In genomic region chr17:88764136-88764485, GRCm38 (mm10) we compare ENCODE assay signal across 10 mouse cellular contexts. TPM values are rescaled to one million over a fixed set of nuclear protein-coding genes. Genes with fewer than 3 reads are reported as not detected.
A peak's percentile ranks its signal among the peaks of the same experiment; 100 is the strongest.
DNase-seq lines count a peak whose midpoint lies in the region; ATAC-seq and TF ChIP-seq lines count a peak whose summit lies in the region.
"Had no signal": no experiment of that assay in that cellular context is flagged by ENCODE, and none has a peak within 500 bp of the region (broad histone marks: within the 10 kb centered on the region; RNA-seq: fewer than 3 reads in every experiment).

No protein-coding gene starts in this region.

- ATAC-seq in lung, postnatal 0 days: peak; percentile 86
- peak; percentile 95 for ATAC-seq in forebrain, embryonic 11.5 days (replicated peaks; ENCODE audit: low FRiP score)
- peak; percentile 49; the same call in 1 of the 2 replicates for ATAC-seq in limb, embryonic 13.5 days (ENCODE audit: low FRiP score, low read depth)
- no peak for ATAC-seq in stomach, postnatal 0 days (ENCODE audit: low FRiP score, low TSS enrichment)

- no peaks in the 10 kb centered on the region for H3K9me3 ChIP-seq in lung, postnatal 0 days (ENCODE audit: low read length)
- H3K9me3 ChIP-seq in forebrain, embryonic 11.5 days (ENCODE audit: control insufficient read depth, low read length): no peaks in the 10 kb centered on the region; the same call in 1 of the 2 replicates
- no peaks in the 10 kb centered on the region for H3K9me3 ChIP-seq in limb, embryonic 13.5 days
- no peaks in the 10 kb centered on the region for H3K9me3 ChIP-seq in stomach, postnatal 0 days (ENCODE audit: control insufficient read depth, low read length)

- no peak for TF ChIP-seq EP300 in lung, postnatal 0 days (IDR thresholded peaks at IDR 0.05)
- TF ChIP-seq EP300 in stomach, postnatal 0 days (optimal IDR thresholded peaks at IDR 0.05): no peak

- 63% methylated on average over 3 of the region's 3 CpGs for WGBS in lung, postnatal 0 days
- WGBS in forebrain, embryonic 11.5 days: 8% methylated on average over 3 of the region's 3 CpGs
- WGBS in limb, embryonic 13.5 days: 58% methylated on average over 3 of the region's 3 CpGs
- 70% methylated on average over 3 of the region's 3 CpGs for WGBS in stomach, postnatal 0 days

- no peak overlapping the region for H3K9ac ChIP-seq in lung, postnatal 0 days (replicated peaks; ENCODE audit: low read depth)
- no peak overlapping the region for H3K9ac ChIP-seq in forebrain, embryonic 11.5 days (ENCODE audit: low read length)
- H3K9ac ChIP-seq in limb, embryonic 13.5 days: no peak overlapping the region
- no peak overlapping the region for H3K9ac ChIP-seq in stomach, postnatal 0 days (ENCODE audit: low read length)

- DNase-seq in lung, postnatal 0 days (ENCODE audit: low spot score): peak; percentile 76
- DNase-seq in lung, adult 18-20 months: no peak
- peak; percentile 85 for DNase-seq in forebrain, embryonic 11.5 days (ENCODE audit: low spot score)
- no peak for DNase-seq in stomach, postnatal 0 days (ENCODE audit: low spot score)
- no peak for DNase-seq in spleen, adult 12 weeks (ENCODE audit: low spot score)
- DNase-seq in thymus, postnatal 25 days: no peak
- DNase-seq: adrenal gland, postnatal 36 days; gastrocnemius, adult 2 months had no signal

- no peaks in the 10 kb centered on the region for H3K27me3 ChIP-seq in lung, postnatal 0 days (replicated peaks; ENCODE audit: insufficient read depth, low read length)
- H3K27me3 ChIP-seq in forebrain, embryonic 11.5 days (ENCODE audit: control insufficient read depth, insufficient read depth, low read length): peaks cover 78% of the 10 kb centered on the region
- no peaks in the 10 kb centered on the region for H3K27me3 ChIP-seq in limb, embryonic 13.5 days
- H3K27me3 ChIP-seq in stomach, postnatal 0 days (ENCODE audit: control insufficient read depth, insufficient read depth, low read length): no peaks in the 10 kb centered on the region

- no peaks in the 10 kb centered on the region for H3K36me3 ChIP-seq in lung, postnatal 0 days (ENCODE audit: insufficient read depth, low read length)
- H3K36me3 ChIP-seq in forebrain, embryonic 11.5 days (ENCODE audit: control insufficient read depth, insufficient read depth, low read length): no peaks in the 10 kb centered on the region
- no peaks in the 10 kb centered on the region for H3K36me3 ChIP-seq in limb, embryonic 13.5 days
- no peaks in the 10 kb centered on the region for H3K36me3 ChIP-seq in stomach, postnatal 0 days (ENCODE audit: control insufficient read depth, insufficient read depth, low read length)

- peak; percentile 44 for TF ChIP-seq CTCF in lung, postnatal 0 days (IDR thresholded peaks at IDR 0.05)
- peak; percentile 27 for TF ChIP-seq CTCF in stomach, postnatal 0 days (IDR thresholded peaks at IDR 0.05; ENCODE audit: low read depth)

- H3K27ac ChIP-seq in lung, postnatal 0 days (ENCODE audit: low read length): no peak overlapping the region
- H3K27ac ChIP-seq in forebrain, embryonic 11.5 days (ENCODE audit: low read depth, low read length): no peak overlapping the region
- no peak overlapping the region for H3K27ac ChIP-seq in limb, embryonic 13.5 days
- no peak overlapping the region for H3K27ac ChIP-seq in stomach, postnatal 0 days (replicated peaks)
- H3K27ac ChIP-seq: gastrocnemius, adult 2 months; macrophage had no signal

- no peaks in the 10 kb centered on the region for H3K4me1 ChIP-seq in lung, postnatal 0 days (ENCODE audit: insufficient read depth, low read depth, low read length)
- H3K4me1 ChIP-seq in forebrain, embryonic 11.5 days (replicated peaks; ENCODE audit: control insufficient read depth, insufficient read depth, low read length): peaks cover 15% of the 10 kb centered on the region; the same call in 1 of the 2 replicates
- 0 out of 2 replicates have a peak, but pooled peaks cover 4% of the 10 kb centered on the region for H3K4me1 ChIP-seq in limb, embryonic 13.5 days
- H3K4me1 ChIP-seq in stomach, postnatal 0 days (replicated peaks; ENCODE audit: control insufficient read depth, insufficient read depth): no peaks in the 10 kb centered on the region

- H3K4me3 ChIP-seq in lung, postnatal 0 days (ENCODE audit: low read depth, low read length): no peak overlapping the region
- H3K4me3 ChIP-seq in forebrain, embryonic 11.5 days (ENCODE audit: low read depth, low read length): no peak overlapping the region
- no peak overlapping the region for H3K4me3 ChIP-seq in limb, embryonic 13.5 days
- no peak overlapping the region for H3K4me3 ChIP-seq in stomach, postnatal 0 days (ENCODE audit: low read depth, low read length)
- H3K4me3 ChIP-seq: gastrocnemius, adult 2 months had no signal

- H3K4me2 ChIP-seq in lung, postnatal 0 days (replicated peaks; ENCODE audit: low read depth, low read length): no peak overlapping the region
- H3K4me2 ChIP-seq in forebrain, embryonic 11.5 days (ENCODE audit: low read depth, low read length, severe bottlenecking): no peak overlapping the region
- H3K4me2 ChIP-seq in limb, embryonic 13.5 days (replicated peaks): no peak overlapping the region
- H3K4me2 ChIP-seq in stomach, postnatal 0 days (replicated peaks; ENCODE audit: low read depth): no peak overlapping the region

RNA-seq across cellular contexts. Expression of gene Lhcgr, which starts 27.7 kb away (rescaled TPM):
- 0.13 and 0.19 TPM in 2 replicates for polyA plus RNA-seq in lung, postnatal 0 days (2015; fragmentation: Nextera tagmentation; extraction: Ambion mirVana)
- 0.16 and 0.20 TPM in 2 replicates for polyA plus RNA-seq in forebrain, embryonic 11.5 days (2014; fragmentation: Nextera tagmentation; extraction: Ambion mirVana)
- polyA plus RNA-seq in limb, embryonic 13.5 days (2015; fragmentation: Nextera tagmentation; extraction: Ambion mirVana): 0.11 and 0.51 TPM in 2 replicates
- polyA plus RNA-seq in stomach, postnatal 0 days (2015; fragmentation: Nextera tagmentation; extraction: Ambion mirVana): 0.02 TPM in 1 of 2 replicates, not detected in the other
- polyA plus RNA-seq: macrophage had no signal

Comparison
In these comparisons a context has a peak if more than half of its experiments do, and no peak if none do; other contexts are left out.
1. DNase-seq: peak in lung, postnatal 0 days (single experiment) and forebrain, embryonic 11.5 days (single experiment); none in lung, adult 18-20 months (0 of 2), stomach, postnatal 0 days (single experiment), spleen, adult 12 weeks (single experiment) and thymus, postnatal 25 days (single experiment).